Mouse (Mus musculus) lung, embryonic 14.5 days (tissue): ENCODE measurements around the gene Dnah8. TPM values are rescaled to one million over a fixed set of nuclear protein-coding genes. Genes with fewer than 3 reads are reported as not detected.
A peak's percentile ranks its signal among the peaks of the same experiment; 100 is the strongest.

Source experiments
- ATAC-seq: fragments of 200-750 bp; cut with Nextera tagmentation; 2 replicates; pipeline ENCODE4 v1.8.0; 2017; ENCODE audit warnings: mild to moderate bottlenecking, moderate TSS enrichment, moderate library complexity; ENCODE audit not compliant: insufficient read depth
- DNase-seq: peaks from one replicate; pipeline ENCODE4 v3.0.0-alpha.2; 2015
- H3K27ac ChIP-seq: fragments of 300-500 bp; sonication (generic); 2 replicates; pipeline ENCODE4 v1.5.1; 2014; ENCODE audit warnings: low read depth, mild to moderate bottlenecking, moderate library complexity
- H3K27me3 ChIP-seq: fragments of 300-500 bp; sonication (generic); 2 replicates; pipeline ENCODE4 v1.6.1; 2014; ENCODE audit warnings: low read length, control low read depth; ENCODE audit not compliant: insufficient read depth
- H3K36me3 ChIP-seq: fragments of 300-500 bp; sonication (generic); 2 replicates; pipeline ENCODE4 v1.6.1; 2014; ENCODE audit warnings: control low read depth; ENCODE audit not compliant: insufficient read depth
- H3K4me1 ChIP-seq: fragments of 300-500 bp; sonication (generic); 2 replicates; pipeline ENCODE4 v1.6.1; 2014; ENCODE audit warnings: antibody characterized with exemption, control low read depth; ENCODE audit not compliant: insufficient read depth
- H3K4me2 ChIP-seq: fragments of 300-500 bp; sonication (generic); 2 replicates; pipeline ENCODE4 v1.6.1; 2014; ENCODE audit warnings: mild to moderate bottlenecking
- H3K4me3 ChIP-seq: fragments of 300-500 bp; sonication (generic); 2 replicates; pipeline ENCODE4 v1.5.1; 2014; ENCODE audit warnings: low read depth, low read length
- H3K9ac ChIP-seq: fragments of 300-500 bp; sonication (generic); 2 replicates; pipeline ENCODE4 v1.6.1; 2014
- H3K9me3 ChIP-seq: fragments of 300-500 bp; sonication (generic); 2 replicates; pipeline ENCODE4 v1.6.1; 2016; ENCODE audit warnings: low read depth, low read length, control low read depth
- CTCF ChIP-seq: IDR thresholded peaks from 2 replicates; pipeline ENCODE4 v1.5.1; 2016; ENCODE audit warnings: antibody characterized with exemption, low read depth
- WGBS: fragments of 180-500 bp; shearing (Covaris S2); extraction: QIAGEN DNeasy Blood & Tissue Kit; methylation state at CpG from one replicate; pipeline ENCODE4 v1.1.7; 2014; 5-methylcytosine and 5-hydroxymethylcytosine counted together
- polyA plus RNA-seq: library from polyadenylated mRNA; unstranded; fragments of >200 nt; fragmentation: Nextera tagmentation; extraction: Ambion mirVana; gene quantifications from 2 replicates; pipeline ENCODE4 v1.2.1, GENCODE M21; 2014

Dnah8 gene
- polyA plus RNA-seq, 1 experiment from 2014 or later: 4.7 TPM

- H3K9me3 ChIP-seq: no peaks in the 10 kb centered on the region
- H3K4me1 ChIP-seq: no peaks in the 10 kb centered on the region
- DNase-seq (no peak), ATAC-seq (no peak)
- no peak overlapping the region for H3K4me3 ChIP-seq
- no peaks in the 10 kb centered on the region for H3K36me3 ChIP-seq
- H3K27ac ChIP-seq: no peak overlapping the region
- TF ChIP-seq CTCF: peak; percentile 36
- no peak overlapping the region for H3K4me2 ChIP-seq
- 77% methylated on average over 5 of the region's 5 CpGs for WGBS
- no peak overlapping the region for H3K9ac ChIP-seq
- no peaks in the 10 kb centered on the region for H3K27me3 ChIP-seq
These were observed 94.9 kb downstream of the Dnah8 start for GRCm38 (mm10) chr17:30719031-30719430.

GRCm38 (mm10) chr17:30727788-30728187 is 103.6 kb downstream of the Dnah8 start:
- no peaks in the 10 kb centered on the region for H3K36me3 ChIP-seq
- DNase-seq (no peak), ATAC-seq (no peak)
- H3K27me3 ChIP-seq: no peaks in the 10 kb centered on the region
- H3K9ac ChIP-seq: no peak overlapping the region
- no peak overlapping the region for H3K4me2 ChIP-seq
- no peak overlapping the region for H3K27ac ChIP-seq
- H3K4me3 ChIP-seq: no peak overlapping the region
- H3K4me1 ChIP-seq: no peaks in the 10 kb centered on the region
- 55% methylated on average over 4 of the region's 4 CpGs for WGBS
- peak; percentile 51 for TF ChIP-seq CTCF
- no peaks in the 10 kb centered on the region for H3K9me3 ChIP-seq

- Histone ChIP-seq H3K4me3 (no peak overlapping the region), H3K9ac (no peak overlapping the region), H3K4me1 (no peaks in the 10 kb centered on the region), H3K36me3 (no peaks in the 10 kb centered on the region), H3K4me2 (no peak overlapping the region), H3K9me3 (no peaks in the 10 kb centered on the region), H3K27me3 (no peaks in the 10 kb centered on the region), H3K27ac (peak overlapping the region; percentile 38; the same call in 1 of the 2 replicates)
- TF ChIP-seq CTCF: no peak
- ATAC-seq (no peak), DNase-seq (peak; percentile 25)
- WGBS: 57% methylated on average over 3 of the region's 3 CpGs
These were observed 108.6 kb downstream of the Dnah8 start for GRCm38 (mm10) chr17:30732736-30733135.

- no peaks in the 10 kb centered on the region for H3K27me3 ChIP-seq
- no peak; the same call in 1 of the 2 replicates for TF ChIP-seq CTCF
- no peak overlapping the region for H3K4me2 ChIP-seq
- H3K9me3 ChIP-seq: no peaks in the 10 kb centered on the region
- DNase-seq (no peak), ATAC-seq (no peak)
- H3K4me3 ChIP-seq: no peak overlapping the region
- WGBS: 73% methylated on average over 8 of the region's 8 CpGs
- no peak overlapping the region for H3K9ac ChIP-seq
- H3K27ac ChIP-seq: no peak overlapping the region
- H3K36me3 ChIP-seq: no peaks in the 10 kb centered on the region
- H3K4me1 ChIP-seq: no peaks in the 10 kb centered on the region
These were observed 110.6 kb downstream of the Dnah8 start for GRCm38 (mm10) chr17:30734770-30735169.

GRCm38 (mm10) chr17:30735454-30735853 is 111.3 kb downstream of the Dnah8 start:
- Histone ChIP-seq H3K4me3 (no peak overlapping the region), H3K36me3 (no peaks in the 10 kb centered on the region), H3K9ac (no peak overlapping the region), H3K27ac (no peak overlapping the region), H3K9me3 (no peaks in the 10 kb centered on the region), H3K4me2 (no peak overlapping the region), H3K4me1 (no peaks in the 10 kb centered on the region), H3K27me3 (no peaks in the 10 kb centered on the region)
- 93% methylated on average over 2 of the region's 2 CpGs for WGBS
- TF ChIP-seq CTCF: peak; percentile 26
- ATAC-seq: no peak
- no peak for DNase-seq

GRCm38 (mm10) chr17:30737797-30738196 is 113.6 kb downstream of the Dnah8 start:
- Histone ChIP-seq H3K36me3 (no peaks in the 10 kb centered on the region), H3K27ac (no peak overlapping the region), H3K9me3 (no peaks in the 10 kb centered on the region), H3K9ac (no peak overlapping the region), H3K4me3 (no peak overlapping the region), H3K27me3 (no peaks in the 10 kb centered on the region), H3K4me1 (no peaks in the 10 kb centered on the region), H3K4me2 (no peak overlapping the region)
- DNase-seq (peak; percentile 49), ATAC-seq (no peak)
- TF ChIP-seq CTCF: peak; percentile 59
- WGBS: 40% methylated on average over 6 of the region's 6 CpGs

- ATAC-seq: no peak
- no peak overlapping the region for H3K4me2 ChIP-seq
- H3K36me3 ChIP-seq: no peaks in the 10 kb centered on the region
- no peak for TF ChIP-seq CTCF
- no peak overlapping the region for H3K9ac ChIP-seq
- H3K27ac ChIP-seq: no peak overlapping the region
- H3K9me3 ChIP-seq: no peaks in the 10 kb centered on the region
- no peaks in the 10 kb centered on the region for H3K27me3 ChIP-seq
- no peaks in the 10 kb centered on the region for H3K4me1 ChIP-seq
- H3K4me3 ChIP-seq: no peak overlapping the region
- 81% methylated on average over 3 of the region's 3 CpGs for WGBS
- no peak for DNase-seq
These were observed 115.6 kb downstream of the Dnah8 start for GRCm38 (mm10) chr17:30739769-30740168.

- Histone ChIP-seq H3K9ac (no peak overlapping the region), H3K36me3 (no peaks in the 10 kb centered on the region), H3K9me3 (no peaks in the 10 kb centered on the region), H3K27ac (no peak overlapping the region), H3K4me2 (no peak overlapping the region), H3K27me3 (no peaks in the 10 kb centered on the region), H3K4me1 (no peaks in the 10 kb centered on the region), H3K4me3 (no peak overlapping the region)
- 0 out of 2 replicates have a peak, but pooled peaks have one; percentile 17 for TF ChIP-seq CTCF
- ATAC-seq: no peak
- no peak for DNase-seq
- 76% methylated on average over 3 of the region's 3 CpGs for WGBS
These were observed 119.8 kb downstream of the Dnah8 start for GRCm38 (mm10) chr17:30743947-30744346.
